ENCODE assay signal across 23 mouse cellular contexts in genomic region chr11:19709337-19709736, GRCm38 (mm10).
"Had no signal": no experiment of that assay in that cellular context is flagged by ENCODE, and none has a peak within 500 bp of the region (broad histone marks: within the 10 kb centered on the region; RNA-seq: fewer than 3 reads in every experiment).

No protein-coding gene starts in this region.

- H3K9ac ChIP-seq: liver, embryonic 15.5 days; liver, postnatal 0 days; lung, embryonic 15.5 days; midbrain, embryonic 13.5 days; midbrain, embryonic 15.5 days; neural tube, embryonic 13.5 days; neural tube, embryonic 15.5 days had no signal

- H3K9me3 ChIP-seq: liver, embryonic 15.5 days; lung, embryonic 15.5 days; megakaryocyte, embryonic 14.5 days; midbrain, embryonic 10.5 days; midbrain, embryonic 13.5 days; midbrain, embryonic 15.5 days; neural tube, embryonic 13.5 days; neural tube, embryonic 15.5 days had no signal

- DNase-seq: liver, postnatal 0 days; lung, adult 2 months; lung, postnatal 14 days; lung, postnatal 36 days; retina, postnatal 1 day; right cerebral cortex, adult 18-20 months; right cerebral cortex, postnatal 25 days; right cerebral cortex, postnatal 4 days; spleen, adult 18-20 months; thymus, adult 18-20 months; thymus, postnatal 14 days; thymus, postnatal 36 days had no signal

- H3K4me3 ChIP-seq: liver, embryonic 15.5 days; lung, embryonic 15.5 days; midbrain, embryonic 10.5 days; midbrain, embryonic 13.5 days; midbrain, embryonic 15.5 days; myocyte; neural tube, embryonic 13.5 days; neural tube, embryonic 15.5 days had no signal

- H3K27me3 ChIP-seq: liver, embryonic 15.5 days; lung, embryonic 15.5 days; megakaryocyte, embryonic 14.5 days; midbrain, embryonic 13.5 days; midbrain, embryonic 15.5 days; neural tube, embryonic 13.5 days; neural tube, embryonic 15.5 days had no signal

- H3K4me1 ChIP-seq: liver, embryonic 15.5 days; lung, embryonic 15.5 days; megakaryocyte, embryonic 14.5 days; midbrain, embryonic 10.5 days had no signal

- H3K4me2 ChIP-seq: liver, embryonic 15.5 days; lung, embryonic 15.5 days; midbrain, embryonic 13.5 days; midbrain, embryonic 15.5 days; neural tube, embryonic 13.5 days; neural tube, embryonic 15.5 days had no signal

- H3K27ac ChIP-seq: liver, embryonic 15.5 days; lung, embryonic 15.5 days; macrophage; midbrain, embryonic 10.5 days; midbrain, embryonic 13.5 days; midbrain, embryonic 15.5 days; neural tube, embryonic 13.5 days; neural tube, embryonic 15.5 days had no signal

- ATAC-seq: liver, postnatal 0 days; lung, postnatal 0 days; midbrain, embryonic 13.5 days; midbrain, embryonic 15.5 days had no signal

- H3K36me3 ChIP-seq: liver, embryonic 15.5 days; lung, embryonic 15.5 days; midbrain, embryonic 10.5 days; midbrain, embryonic 13.5 days; midbrain, embryonic 15.5 days; neural tube, embryonic 13.5 days; neural tube, embryonic 15.5 days had no signal
